Mouse (Mus musculus): ENCODE results near the gene Pter.

- no peak for TF ChIP-seq POLR2A (IDR thresholded peaks at IDR 0.05; ENCODE audit: borderline replicate concordance, extremely low read depth, insufficient read depth, insufficient read length, poor library complexity, severe bottlenecking)
- no peak for TF ChIP-seq CTCF (IDR thresholded peaks at IDR 0.05; ENCODE audit: borderline replicate concordance, extremely low read depth, insufficient read depth, insufficient read length)
Observed at GRCm38 (mm10) chr2:13039785-13040184, 115.9 kb downstream of the Pter start.
